41 mouse cellular contexts compared by ENCODE assay signal in the genomic region with DNA sequence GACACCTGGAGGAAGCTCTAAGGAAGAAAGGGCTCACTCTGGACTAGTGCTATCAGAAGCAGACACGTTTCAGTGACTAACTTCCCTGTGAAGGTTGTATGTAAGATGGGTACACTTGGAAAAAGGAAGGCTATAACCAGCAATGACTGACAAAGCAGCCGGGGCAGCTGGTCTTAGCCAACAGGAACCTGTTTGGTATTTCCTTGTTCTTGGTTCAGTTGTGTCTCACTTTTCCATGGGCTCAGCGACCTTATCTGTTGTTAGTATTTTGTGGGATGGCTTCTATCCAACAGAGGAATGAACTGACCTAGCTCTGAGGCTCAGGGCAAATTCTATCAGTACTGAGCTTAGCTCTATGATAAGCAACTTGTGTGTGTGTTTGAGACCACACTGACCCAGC. TPM values are rescaled to one million over a fixed set of nuclear protein-coding genes. Genes with fewer than 3 reads are reported as not detected.
DNase-seq lines count a peak whose midpoint lies in the region; ATAC-seq and TF ChIP-seq lines count a peak whose summit lies in the region.
"Had no signal": no experiment of that assay in that cellular context is flagged by ENCODE, and none has a peak within 500 bp of the region (broad histone marks: within the 10 kb centered on the region; RNA-seq: fewer than 3 reads in every experiment).

No protein-coding gene starts in this region.

- 21% methylated on average over 3 of the region's 3 CpGs for WGBS in heart, postnatal 0 days
- WGBS in neural tube, embryonic 13.5 days, result 71% methylated on average over 3 of the region's 3 CpGs
- 64% methylated on average over 3 of the region's 3 CpGs for WGBS in neural tube, embryonic 15.5 days

- no peak for ATAC-seq in heart, postnatal 0 days (ENCODE audit: insufficient read depth, low read depth)
- no peak for ATAC-seq in neural tube, embryonic 13.5 days (ENCODE audit: low read depth)
- no peak for ATAC-seq in neural tube, embryonic 15.5 days (ENCODE audit: low FRiP score)
- no peak for ATAC-seq in megakaryocyte-erythroid progenitor cell, adult 5-6 weeks (replicated peaks; ENCODE audit: low FRiP score, low TSS enrichment, poor library complexity, severe bottlenecking)
- no peak for ATAC-seq in erythroblast, adult 5-6 weeks (replicated peaks; ENCODE audit: low FRiP score, poor library complexity, severe bottlenecking)
- ATAC-seq: activated CD4-positive, CD25-positive, alpha-beta regulatory T cell, adult 4 months; forebrain, embryonic 15.5 days; lung, postnatal 0 days; midbrain, embryonic 13.5 days had no signal

- H3K27ac ChIP-seq in heart, postnatal 0 days (ENCODE audit: low read depth), result 0 out of 2 replicates have a peak overlapping the region, but pooled peaks have one; percentile 18
- no peak overlapping the region for H3K27ac ChIP-seq in neural tube, embryonic 13.5 days (replicated peaks)
- H3K27ac ChIP-seq in neural tube, embryonic 15.5 days (replicated peaks), result no peak overlapping the region
- H3K27ac ChIP-seq: forebrain, embryonic 10.5 days; forebrain, embryonic 15.5 days; hindbrain, embryonic 14.5 days; limb, embryonic 10.5 days; limb, embryonic 15.5 days; liver, embryonic 13.5 days; midbrain, embryonic 13.5 days had no signal

- TF ChIP-seq EP300 in heart, postnatal 0 days (IDR thresholded peaks at IDR 0.05; ENCODE audit: low read depth), result no peak

- no peak overlapping the region for H3K4me3 ChIP-seq in heart, postnatal 0 days (ENCODE audit: low read depth, low read length)
- H3K4me3 ChIP-seq in neural tube, embryonic 13.5 days, result no peak overlapping the region
- no peak overlapping the region for H3K4me3 ChIP-seq in neural tube, embryonic 15.5 days (replicated peaks)
- H3K4me3 ChIP-seq: forebrain, embryonic 10.5 days; forebrain, embryonic 15.5 days; heart, embryonic 15.5 days; limb, embryonic 10.5 days; limb, embryonic 15.5 days; liver, embryonic 13.5 days; megakaryocyte, embryonic 14.5 days; midbrain, embryonic 13.5 days had no signal

- H3K27me3 ChIP-seq in heart, postnatal 0 days (ENCODE audit: control insufficient read depth, insufficient read depth, low read length), result no peaks in the 10 kb centered on the region
- H3K27me3 ChIP-seq in neural tube, embryonic 13.5 days, result peaks cover 11% of the 10 kb centered on the region
- H3K27me3 ChIP-seq in neural tube, embryonic 15.5 days (replicated peaks), result peaks cover 6% of the 10 kb centered on the region; the same call in 1 of the 2 replicates
- H3K27me3 ChIP-seq: forebrain, embryonic 15.5 days; heart, embryonic 15.5 days; megakaryocyte, embryonic 14.5 days had no signal

- no peaks in the 10 kb centered on the region; the same call in 1 of the 2 replicates for H3K4me1 ChIP-seq in heart, postnatal 0 days (ENCODE audit: control insufficient read depth, insufficient read depth)
- H3K4me1 ChIP-seq in neural tube, embryonic 13.5 days (replicated peaks), result peaks cover 26% of the 10 kb centered on the region
- peaks cover 24% of the 10 kb centered on the region for H3K4me1 ChIP-seq in neural tube, embryonic 15.5 days

- TF ChIP-seq CTCF in heart, postnatal 0 days (IDR thresholded peaks at IDR 0.05; ENCODE audit: low read depth), result no peak

- H3K4me2 ChIP-seq in heart, postnatal 0 days (ENCODE audit: low read depth, low read length), result no peak overlapping the region
- H3K4me2 ChIP-seq in neural tube, embryonic 13.5 days, result no peak overlapping the region
- no peak overlapping the region for H3K4me2 ChIP-seq in neural tube, embryonic 15.5 days
- H3K4me2 ChIP-seq: forebrain, embryonic 15.5 days; heart, embryonic 15.5 days; hindbrain, embryonic 14.5 days; limb, embryonic 15.5 days; liver, embryonic 13.5 days; midbrain, embryonic 13.5 days had no signal

- DNase-seq in heart, postnatal 0 days (ENCODE audit: low spot score), result no peak
- no peak for DNase-seq in heart, postnatal 4 days
- peak; percentile 22 for DNase-seq in MEL-GATA-1-ER (ENCODE audit: extremely low read depth, low read depth)
- DNase-seq: adrenal gland, adult 2 months; adrenal gland, postnatal 36 days; cerebellum, adult 18-20 months; cerebellum, postnatal 25 days; gastrocnemius, postnatal 25 days; heart, postnatal 36 days; kidney, postnatal 14 days; layer of hippocampus, adult 9-11 months; liver, embryonic 13.5 days; lung, adult 18-20 months; lung, postnatal 4 days; thymus, postnatal 4 days had no signal

- no peaks in the 10 kb centered on the region for H3K36me3 ChIP-seq in heart, postnatal 0 days (replicated peaks; ENCODE audit: control insufficient read depth, insufficient read depth, low read length)
- H3K36me3 ChIP-seq in neural tube, embryonic 13.5 days, result no peaks in the 10 kb centered on the region
- no peaks in the 10 kb centered on the region for H3K36me3 ChIP-seq in neural tube, embryonic 15.5 days
- H3K36me3 ChIP-seq: forebrain, embryonic 15.5 days; heart, embryonic 15.5 days; limb, embryonic 15.5 days; liver, embryonic 13.5 days; midbrain, embryonic 13.5 days had no signal

- no peaks in the 10 kb centered on the region for H3K9me3 ChIP-seq in heart, postnatal 0 days (replicated peaks; ENCODE audit: control insufficient read depth, low read length)
- H3K9me3 ChIP-seq in neural tube, embryonic 13.5 days, result no peaks in the 10 kb centered on the region
- H3K9me3 ChIP-seq in neural tube, embryonic 15.5 days (replicated peaks), result no peaks in the 10 kb centered on the region
- H3K9me3 ChIP-seq: forebrain, embryonic 10.5 days; forebrain, embryonic 15.5 days; heart, embryonic 15.5 days; limb, embryonic 10.5 days; limb, embryonic 15.5 days; liver, embryonic 13.5 days; megakaryocyte, embryonic 14.5 days; midbrain, embryonic 13.5 days had no signal

- no peak overlapping the region for H3K9ac ChIP-seq in heart, postnatal 0 days (replicated peaks; ENCODE audit: low read depth, low read length)
- H3K9ac ChIP-seq in neural tube, embryonic 13.5 days, result 0 out of 2 replicates have a peak overlapping the region, but pooled peaks have one; percentile 26
- no peak overlapping the region for H3K9ac ChIP-seq in neural tube, embryonic 15.5 days (replicated peaks)
- H3K9ac ChIP-seq: forebrain, embryonic 15.5 days; heart, embryonic 15.5 days; limb, embryonic 15.5 days; liver, embryonic 13.5 days; midbrain, embryonic 13.5 days had no signal

RNA-seq across cellular contexts. Expression of gene Uevld, which starts 2.7 kb away (rescaled TPM):
- total RNA-seq in heart, postnatal 0 days (2014; rRNA removed; ENCODE audit: low replicate concordance), result 8.1 and 10.5 TPM in 2 replicates
- 4.4 TPM in 2 replicates for polyA plus RNA-seq in heart, postnatal 0 days (2015; fragmentation: Nextera tagmentation; extraction: Ambion mirVana)
- 10 to 100 TPM; 14.9 to 16.8 TPM for total RNA-seq in heart, postnatal 4 days (2021)
- 5.5 and 7.4 TPM in 2 replicates for polyA plus RNA-seq in neural tube, embryonic 13.5 days (2015; fragmentation: Nextera tagmentation; extraction: Ambion mirVana)
- polyA plus RNA-seq in neural tube, embryonic 15.5 days (2015; fragmentation: Nextera tagmentation; extraction: Ambion mirVana), result 4.3 and 5.2 TPM in 2 replicates
- 11.1 and 12.0 TPM in 2 replicates for total RNA-seq in megakaryocyte-erythroid progenitor cell, adult 5-6 weeks (2014; fragmentation: Nextera tagmentation)
- total RNA-seq in megakaryocyte-erythroid progenitor cell, adult 5-6 weeks (2017), result 7.9 and 8.0 TPM in 2 replicates
- total RNA-seq in erythroblast, adult 5-6 weeks (2015; ENCODE audit: low replicate concordance), result 6.5 and 16.7 TPM in 2 replicates
- 3.9 and 5.9 TPM in 2 replicates for total RNA-seq in erythroblast, adult 5-6 weeks (2017; ENCODE audit: low replicate concordance)

RNA-seq across cellular contexts. Expression of gene Gm9999, which starts 22.4 kb away (rescaled TPM):
- total RNA-seq in heart, postnatal 0 days (2014; rRNA removed; ENCODE audit: low replicate concordance), result not detected in 2 replicates
- polyA plus RNA-seq in heart, postnatal 0 days (2015; fragmentation: Nextera tagmentation; extraction: Ambion mirVana), result not detected in 2 replicates
- not detected for total RNA-seq in heart, postnatal 4 days (2021)
- polyA plus RNA-seq in neural tube, embryonic 13.5 days (2015; fragmentation: Nextera tagmentation; extraction: Ambion mirVana), result not detected in 2 replicates
- polyA plus RNA-seq in neural tube, embryonic 15.5 days (2015; fragmentation: Nextera tagmentation; extraction: Ambion mirVana), result not detected in 2 replicates
- total RNA-seq in megakaryocyte-erythroid progenitor cell, adult 5-6 weeks (2014; fragmentation: Nextera tagmentation), result not detected in 2 replicates
- not detected in 2 replicates for total RNA-seq in megakaryocyte-erythroid progenitor cell, adult 5-6 weeks (2017)
- not detected in 2 replicates for total RNA-seq in erythroblast, adult 5-6 weeks (2015; ENCODE audit: low replicate concordance)
- total RNA-seq in erythroblast, adult 5-6 weeks (2017; ENCODE audit: low replicate concordance), result not detected in 2 replicates
- total RNA-seq: adrenal gland, adult 2 months; adrenal gland, postnatal 36 days; CH12.LX; ES-E14; gastrocnemius, adult 18-20 months; gastrocnemius, postnatal 25 days; heart, adult 8-10 months; heart, postnatal 36 days; left cerebral cortex, postnatal 10 days had no signal
- polyA plus RNA-seq: activated CD4-positive, CD25-positive, alpha-beta regulatory T cell, adult 4 months; adrenal gland, adult 2 months; brain, embryonic 14.5 days; C2C12; embryonic facial prominence, embryonic 11.5 days; forebrain, embryonic 10.5 days; forebrain, embryonic 15.5 days; frontal cortex, adult 2 months; heart, embryonic 15.5 days; hindbrain, embryonic 14.5 days; limb, embryonic 10.5 days; limb, embryonic 15.5 days; liver, embryonic 13.5 days; lung, postnatal 0 days; midbrain, embryonic 13.5 days; small intestine, adult 2 months; stomach, embryonic 14.5 days; thymus, postnatal 0 days had no signal

RNA-seq across cellular contexts. Expression of gene Tsg101, which starts 41.2 kb away (rescaled TPM):
- 107 and 116 TPM in 2 replicates for total RNA-seq in heart, postnatal 0 days (2014; rRNA removed; ENCODE audit: low replicate concordance)
- polyA plus RNA-seq in heart, postnatal 0 days (2015; fragmentation: Nextera tagmentation; extraction: Ambion mirVana), result 160 and 164 TPM in 2 replicates
- total RNA-seq in heart, postnatal 4 days (2021), result 10 to 100 TPM; 87.5 to 92.4 TPM
- polyA plus RNA-seq in neural tube, embryonic 13.5 days (2015; fragmentation: Nextera tagmentation; extraction: Ambion mirVana), result 373 and 384 TPM in 2 replicates
- polyA plus RNA-seq in neural tube, embryonic 15.5 days (2015; fragmentation: Nextera tagmentation; extraction: Ambion mirVana), result 292 and 317 TPM in 2 replicates
- 69.9 and 95.9 TPM in 2 replicates for total RNA-seq in megakaryocyte-erythroid progenitor cell, adult 5-6 weeks (2014; fragmentation: Nextera tagmentation)
- 42.1 and 79.1 TPM in 2 replicates for total RNA-seq in megakaryocyte-erythroid progenitor cell, adult 5-6 weeks (2017)
- total RNA-seq in erythroblast, adult 5-6 weeks (2015; ENCODE audit: low replicate concordance), result 36.6 and 56.5 TPM in 2 replicates
- total RNA-seq in erythroblast, adult 5-6 weeks (2017; ENCODE audit: low replicate concordance), result 19.3 and 26.5 TPM in 2 replicates

RNA-seq across cellular contexts. Expression of gene Spty2d1, which starts 47.2 kb away (rescaled TPM):
- 8.7 and 9.4 TPM in 2 replicates for total RNA-seq in heart, postnatal 0 days (2014; rRNA removed; ENCODE audit: low replicate concordance)
- polyA plus RNA-seq in heart, postnatal 0 days (2015; fragmentation: Nextera tagmentation; extraction: Ambion mirVana), result 7.7 and 7.8 TPM in 2 replicates
- total RNA-seq in heart, postnatal 4 days (2021), result 10 to 100 TPM; 15.1 to 15.7 TPM
- polyA plus RNA-seq in neural tube, embryonic 13.5 days (2015; fragmentation: Nextera tagmentation; extraction: Ambion mirVana), result 8.3 and 9.6 TPM in 2 replicates
- 7.3 and 8.7 TPM in 2 replicates for polyA plus RNA-seq in neural tube, embryonic 15.5 days (2015; fragmentation: Nextera tagmentation; extraction: Ambion mirVana)
- 14.8 and 15.6 TPM in 2 replicates for total RNA-seq in megakaryocyte-erythroid progenitor cell, adult 5-6 weeks (2014; fragmentation: Nextera tagmentation)
- total RNA-seq in megakaryocyte-erythroid progenitor cell, adult 5-6 weeks (2017), result 28.9 and 33.4 TPM in 2 replicates
- total RNA-seq in erythroblast, adult 5-6 weeks (2015; ENCODE audit: low replicate concordance), result 11.9 and 17.3 TPM in 2 replicates
- total RNA-seq in erythroblast, adult 5-6 weeks (2017; ENCODE audit: low replicate concordance), result 13.6 and 20.6 TPM in 2 replicates
